Mouse (Mus musculus) embryonic fibroblast, embryonic 13.5 days (primary cell): ENCODE measurements at regions not wholly inside any gene's neighbourhood (a gene's known extent, or its start where the extent isn't known, plus 50 kb on each side); places are given as distances from the start of the nearest gene placed in this dataset.

Source experiments
- CTCF ChIP-seq: IDR thresholded peaks from 2 replicates; pipeline ENCODE4 v1.5.1; 2011; ENCODE audit warnings: mild to moderate bottlenecking, control low read depth, low read length, moderate library complexity, borderline replicate concordance; ENCODE audit not compliant: insufficient read depth
- POLR2A ChIP-seq: IDR thresholded peaks from 2 replicates; pipeline ENCODE4 v1.6.1; 2011; ENCODE audit warnings: low read depth, mild to moderate bottlenecking, control low read depth, low read length, moderate library complexity

GRCm38 (mm10) chr4:30983611-30984010 lies 980.3 kb upstream of the Map3k7 start:
- TF ChIP-seq CTCF (no peak), POLR2A (no peak)
